8 mouse cellular contexts compared by ENCODE assay signal in the genomic region with DNA sequence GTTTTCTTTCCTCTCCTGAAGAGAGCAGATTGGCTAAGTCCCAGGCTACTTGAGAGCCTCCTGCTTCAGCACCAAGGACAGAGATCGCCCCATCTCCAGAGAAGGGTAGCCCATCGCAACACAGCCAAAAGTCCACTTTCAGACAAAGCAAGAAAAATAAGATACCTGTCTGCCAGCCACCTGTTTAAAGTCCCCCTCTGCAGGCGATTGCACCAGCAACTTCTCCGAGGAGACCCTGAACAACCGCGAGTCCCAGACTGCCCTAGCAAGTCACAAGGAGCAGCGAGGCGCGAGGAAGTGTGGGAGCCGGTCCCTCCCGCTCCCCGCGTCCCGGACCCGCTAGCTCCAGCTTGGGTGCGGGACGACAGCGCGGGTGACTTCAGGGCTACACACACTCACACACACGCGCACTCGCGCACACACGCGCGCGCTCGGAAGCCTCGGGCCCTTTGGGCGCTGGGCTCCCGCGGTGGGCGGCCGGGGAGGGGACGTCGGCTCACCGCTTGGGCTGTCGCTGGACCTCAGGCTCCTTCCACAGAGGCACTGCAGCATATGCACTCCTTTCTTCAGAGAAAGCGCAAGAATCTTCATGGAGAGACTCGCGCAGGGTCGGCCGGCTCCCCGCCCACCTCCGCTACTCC.
DNase-seq lines count a peak whose midpoint lies in the region; ATAC-seq lines count a peak whose summit lies in the region.

No protein-coding gene starts in this region.

- no peaks in the 10 kb centered on the region for H3K9me3 ChIP-seq in embryonic facial prominence, embryonic 12.5 days
- H3K9me3 ChIP-seq in hindbrain, embryonic 15.5 days, result no peaks in the 10 kb centered on the region
- H3K9me3 ChIP-seq in neural tube, embryonic 14.5 days (ENCODE audit: control insufficient read depth, low read length), result no peaks in the 10 kb centered on the region

- H3K4me3 ChIP-seq in embryonic facial prominence, embryonic 12.5 days, result peak overlapping the region; percentile 58
- peak overlapping the region; percentile 54 for H3K4me3 ChIP-seq in hindbrain, embryonic 15.5 days
- H3K4me3 ChIP-seq in neural tube, embryonic 14.5 days (ENCODE audit: low read depth, low read length), result peak overlapping the region; percentile 61

- peak; percentile 64; the same call in 1 of the 2 replicates for ATAC-seq in embryonic facial prominence, embryonic 12.5 days (ENCODE audit: insufficient number of reproducible peaks, insufficient read depth, low FRiP score, low TSS enrichment)
- ATAC-seq in hindbrain, embryonic 15.5 days (ENCODE audit: low FRiP score, low read depth), result peak; percentile 72
- ATAC-seq in neural tube, embryonic 14.5 days (ENCODE audit: low read depth), result peak; percentile 74; the same call in 1 of the 2 replicates
- ATAC-seq in erythroblast, adult 5-6 weeks (replicated peaks; ENCODE audit: low FRiP score, poor library complexity, severe bottlenecking), result no peak

- under 1% methylated on average over 45 of the region's 45 CpGs for WGBS in embryonic facial prominence, embryonic 12.5 days
- 1% methylated on average over 45 of the region's 45 CpGs for WGBS in hindbrain, embryonic 15.5 days
- WGBS in neural tube, embryonic 14.5 days, result 1% methylated on average over 43 of the region's 45 CpGs

- peaks cover 31% of the 10 kb centered on the region for H3K27me3 ChIP-seq in embryonic facial prominence, embryonic 12.5 days
- H3K27me3 ChIP-seq in hindbrain, embryonic 15.5 days, result peaks cover 20% of the 10 kb centered on the region
- H3K27me3 ChIP-seq in neural tube, embryonic 14.5 days (ENCODE audit: control insufficient read depth, insufficient read depth, low read length), result peaks cover 19% of the 10 kb centered on the region

- peak; percentile 19 to 46 for DNase-seq in gastrocnemius, postnatal 4 days (ENCODE audit: low spot score in 2 of 2)
- no peak for DNase-seq in gastrocnemius, adult 18-20 months (ENCODE audit: low spot score)
- DNase-seq in R1 (ENCODE audit: low read depth, low spot score), result peak; percentile 81
- DNase-seq in liver, result peak; percentile 49

- H3K4me1 ChIP-seq in embryonic facial prominence, embryonic 12.5 days, result no peaks in the 10 kb centered on the region
- peaks cover 5% of the 10 kb centered on the region; the same call in 1 of the 2 replicates for H3K4me1 ChIP-seq in hindbrain, embryonic 15.5 days (replicated peaks)
- 0 out of 2 replicates have a peak, but pooled peaks cover 4% of the 10 kb centered on the region for H3K4me1 ChIP-seq in neural tube, embryonic 14.5 days (ENCODE audit: control insufficient read depth, insufficient read depth, low read length)

- peak overlapping the region; percentile 100 for H3K4me2 ChIP-seq in embryonic facial prominence, embryonic 12.5 days (replicated peaks)
- H3K4me2 ChIP-seq in hindbrain, embryonic 15.5 days, result peak overlapping the region; percentile 99
- H3K4me2 ChIP-seq in neural tube, embryonic 14.5 days (ENCODE audit: low read depth, low read length), result peak overlapping the region; percentile 99

- H3K36me3 ChIP-seq in embryonic facial prominence, embryonic 12.5 days, result no peaks in the 10 kb centered on the region
- H3K36me3 ChIP-seq in hindbrain, embryonic 15.5 days, result no peaks in the 10 kb centered on the region
- H3K36me3 ChIP-seq in neural tube, embryonic 14.5 days (ENCODE audit: control insufficient read depth, insufficient read depth, low read length), result no peaks in the 10 kb centered on the region

- no peak overlapping the region for H3K27ac ChIP-seq in embryonic facial prominence, embryonic 12.5 days
- H3K27ac ChIP-seq in hindbrain, embryonic 15.5 days (replicated peaks), result no peak overlapping the region
- H3K27ac ChIP-seq in neural tube, embryonic 14.5 days (ENCODE audit: low read depth, low read length), result no peak overlapping the region

- H3K9ac ChIP-seq in embryonic facial prominence, embryonic 12.5 days, result peak overlapping the region; percentile 33; the same call in 1 of the 2 replicates
- peak overlapping the region; percentile 38 for H3K9ac ChIP-seq in hindbrain, embryonic 15.5 days
- H3K9ac ChIP-seq in neural tube, embryonic 14.5 days (replicated peaks; ENCODE audit: low read depth, low read length), result peak overlapping the region; percentile 51
